Mouse (Mus musculus): Measurements from ENCODE around the gene Dpy19l1.

GRCm38 (mm10) chr9:24450524-24450923 lies 52.4 kb downstream of the Dpy19l1 start:
- no peak for TF ChIP-seq CTCF (IDR thresholded peaks at IDR 0.05; ENCODE audit: low read depth)
- no peak for TF ChIP-seq EP300 (IDR thresholded peaks at IDR 0.05; ENCODE audit: low read depth)

Measured in liver, postnatal 0 days (tissue).